Mouse (Mus musculus) olfactory bulb, adult 2 months (tissue): ENCODE results near the gene Nacad.

Source experiments
- CTCF ChIP-seq: fragments of 200-500 bp; IDR thresholded peaks from 2 replicates; pipeline ENCODE4 v1.5.1; 2012; ENCODE audit warnings: low read depth, mild to moderate bottlenecking, low read length, moderate library complexity; ENCODE audit not compliant: insufficient read depth
- POLR2A ChIP-seq: fragments of 200-500 bp; IDR thresholded peaks from 2 replicates; pipeline ENCODE4 v1.6.1; 2012; ENCODE audit warnings: mild to moderate bottlenecking, low read depth, low read length, moderate library complexity; ENCODE audit not compliant: insufficient read depth

GRCm38 (mm10) chr11:6601649-6602480, 4.0 kb downstream of the Nacad start:
- TF ChIP-seq POLR2A: no peak
- TF ChIP-seq CTCF: no peak
